Mouse (Mus musculus) cerebellum, adult 8-10 months (tissue): Measurements from ENCODE around the gene G430095P16Rik.

ENCODE experiments used
- DNase-seq: peaks from one replicate; pipeline ENCODE4 v3.0.0; 2022

The G430095P16Rik gene

GRCm38 (mm10) chr8:84772628-84773027, 49.8 kb downstream of the G430095P16Rik start:
- no peak for DNase-seq

GRCm38 (mm10) chr8:84773304-84773703, 50.5 kb downstream of the G430095P16Rik start:
- DNase-seq, result peak; percentile 69

- DNase-seq, result peak; percentile 84
Observed at GRCm38 (mm10) chr8:84773833-84774232, 51.0 kb downstream of the G430095P16Rik start.

- peak; percentile 73 for DNase-seq
Observed at GRCm38 (mm10) chr8:84774473-84774911, 51.7 kb downstream of the G430095P16Rik start.

- peak; percentile 58 for DNase-seq
Observed at GRCm38 (mm10) chr8:84775105-84775591, 52.3 kb downstream of the G430095P16Rik start.

GRCm38 (mm10) chr8:84775621-84776113, 52.9 kb downstream of the G430095P16Rik start:
- no peak for DNase-seq
